Mouse (Mus musculus): ENCODE results near the gene Parp6. TPM values are rescaled to one million over a fixed set of nuclear protein-coding genes. Genes with fewer than 3 reads are reported as not detected.

Gene Parp6
- total RNA-seq (2021): 100 to 1,000 TPM; 131 to 142 TPM

GRCm38 (mm10) chr9:59616622-59617306 lies at the start of gene Parp6:
Gene Parp6 (plus strand): TSS chr9:59617284.
- peak; percentile 99 to 100 for DNase-seq

GRCm38 (mm10) chr9:59571852-59572251 lies 45.2 kb upstream of the Parp6 start:
- no peak for DNase-seq

- no peak for DNase-seq
Measured at GRCm38 (mm10) chr9:59577401-59577800, 39.7 kb upstream of the Parp6 start.

GRCm38 (mm10) chr9:59577844-59578504 lies 39.1 kb upstream of the Parp6 start, which contains the start of gene Celf6:
Gene Celf6 (plus strand): TSS chr9:59577917.
- peak; percentile 91 to 92 for DNase-seq

GRCm38 (mm10) chr9:59578505-59578867 lies 38.6 kb upstream of the Parp6 start:
- no peak for DNase-seq

- DNase-seq: peak; percentile 75 to 77
Measured at GRCm38 (mm10) chr9:59584871-59585308, 32.2 kb upstream of the Parp6 start.

GRCm38 (mm10) chr9:59588252-59588651 lies 28.8 kb upstream of the Parp6 start:
- DNase-seq: peak; percentile 47 to 54

GRCm38 (mm10) chr9:59588710-59589671 lies 28.1 kb upstream of the Parp6 start:
- peak; percentile 69 to 82 for DNase-seq

GRCm38 (mm10) chr9:59589703-59590439 lies 27.2 kb upstream of the Parp6 start:
- DNase-seq: peak; percentile 48 to 50

GRCm38 (mm10) chr9:59601661-59602060 lies 15.4 kb upstream of the Parp6 start:
- DNase-seq: no peak

- no peak for DNase-seq
Measured at GRCm38 (mm10) chr9:59605967-59606366, 11.1 kb upstream of the Parp6 start.

- DNase-seq: no peak
Measured at GRCm38 (mm10) chr9:59610950-59611349, 6.1 kb upstream of the Parp6 start.

- DNase-seq: no peak
Measured at GRCm38 (mm10) chr9:59615797-59616196, 1.3 kb upstream of the Parp6 start.

GRCm38 (mm10) chr9:59617307-59617973 lies 356 bp downstream of the Parp6 start:
- no peak for DNase-seq

- no peak for DNase-seq
Measured at GRCm38 (mm10) chr9:59638372-59638771, 21.3 kb downstream of the Parp6 start.

- no peak for DNase-seq
Measured at GRCm38 (mm10) chr9:59639936-59640335, 22.9 kb downstream of the Parp6 start.

- DNase-seq: no peak
Measured at GRCm38 (mm10) chr9:59641320-59641719, 24.2 kb downstream of the Parp6 start.

GRCm38 (mm10) chr9:59649911-59650310 lies 32.8 kb downstream of the Parp6 start:
- no peak for DNase-seq

GRCm38 (mm10) chr9:59653371-59653770 lies 36.3 kb downstream of the Parp6 start:
- DNase-seq: no peak

GRCm38 (mm10) chr9:59654450-59654983 lies 37.4 kb downstream of the Parp6 start:
- no peak for DNase-seq

- DNase-seq: peak; percentile 93 to 95
Measured at GRCm38 (mm10) chr9:59655958-59656634, 39.0 kb downstream of the Parp6 start, which contains the start of gene Pkm. Gene Pkm (plus strand): TSS chr9:59656368.
